Mouse (Mus musculus): ENCODE measurements at regions not wholly inside any gene's neighbourhood (a gene's known extent, or its start where the extent isn't known, plus 50 kb on each side); places are given as distances from the start of the nearest gene placed in this dataset.

DNA sequence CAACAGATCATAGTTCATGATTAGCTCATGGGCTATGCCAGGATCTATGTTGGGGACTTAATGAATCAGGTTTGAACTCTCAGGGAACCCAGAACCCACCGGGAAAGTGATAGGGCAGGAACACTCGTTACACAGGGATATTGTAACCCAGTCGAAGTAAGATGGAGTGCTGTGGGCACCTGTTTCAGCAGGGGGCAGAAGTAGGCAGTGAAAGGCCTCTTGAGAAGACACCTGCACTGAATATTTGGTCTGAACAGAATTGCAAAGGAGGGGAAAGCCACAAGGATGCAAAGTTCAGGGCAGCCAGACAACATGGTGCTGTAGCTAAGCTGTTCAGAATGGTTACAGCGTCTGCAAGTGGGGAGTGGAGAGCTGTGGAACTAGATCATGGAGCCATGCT, 129.9 kb upstream of the Tut7 start:
- peak; percentile 57 for TF ChIP-seq CTCF (IDR thresholded peaks at IDR 0.05)
- TF ChIP-seq EP300 (IDR thresholded peaks at IDR 0.05; ENCODE audit: insufficient read depth, low read depth, low read length) = no peak

Measured in heart, adult 2 months (tissue).